Mouse (Mus musculus): ENCODE results near the gene Olfr324. TPM values are rescaled to one million over a fixed set of nuclear protein-coding genes. Genes with fewer than 3 reads are reported as not detected.

Olfr324 gene
- polyA plus RNA-seq, 1 experiment from 2014 or later = not detected

- Histone ChIP-seq H3K36me3 (replicated peaks) (no peaks in the 10 kb centered on the region), H3K9me3 (no peaks in the 10 kb centered on the region), H3K27ac (no peak overlapping the region), H3K4me2 (no peak overlapping the region), H3K9ac (no peak overlapping the region), H3K27me3 (no peaks in the 10 kb centered on the region), H3K4me1 (no peaks in the 10 kb centered on the region), H3K4me3 (replicated peaks) (no peak overlapping the region)
- no peak for ATAC-seq (ENCODE audit: low FRiP score)
- 93% methylated on average over 3 of the region's 3 CpGs for WGBS
Observed at GRCm38 (mm10) chr11:58605228-58605627, 10.3 kb downstream of the Olfr324 start.

DNA sequence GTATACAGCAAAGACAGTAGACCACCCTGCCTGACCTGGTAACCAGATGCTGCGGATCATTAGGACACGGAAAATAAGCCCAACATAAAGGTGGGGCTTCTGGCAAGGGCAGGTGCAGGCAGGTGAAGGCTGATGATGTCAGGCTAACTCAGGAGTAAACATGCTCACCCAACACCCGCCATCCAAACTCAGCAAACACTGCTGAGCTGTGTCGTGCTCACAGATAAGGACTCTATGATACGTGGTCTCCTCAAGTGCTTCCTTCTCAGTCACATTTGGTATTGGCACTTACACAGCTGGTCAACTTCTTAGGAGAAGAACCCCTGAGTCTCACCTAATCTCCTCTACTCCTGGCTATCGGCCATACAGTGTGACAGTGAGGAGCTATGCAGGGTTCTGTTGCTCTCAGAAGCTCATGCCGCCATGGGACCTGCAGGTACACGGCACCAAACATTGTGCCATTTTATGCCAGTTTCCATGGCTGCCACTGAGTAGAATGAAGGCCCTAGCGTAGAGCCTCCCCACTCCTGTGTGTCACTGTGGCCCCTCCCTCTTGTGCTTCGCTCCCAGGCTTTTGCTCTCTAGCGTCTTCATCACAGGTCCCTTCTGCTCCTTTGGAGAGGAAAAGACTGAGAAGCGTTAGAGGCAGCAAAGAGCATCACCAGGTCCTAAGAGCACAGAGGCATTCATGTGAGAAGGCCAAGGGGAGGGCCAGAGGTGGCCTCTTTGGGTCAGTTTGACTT is 11.4 kb downstream of the Olfr324 start:
- Histone ChIP-seq H3K36me3 (replicated peaks) (no peaks in the 10 kb centered on the region), H3K4me3 (replicated peaks) (no peak overlapping the region), H3K4me1 (no peaks in the 10 kb centered on the region), H3K4me2 (no peak overlapping the region), H3K27ac (no peak overlapping the region), H3K27me3 (no peaks in the 10 kb centered on the region), H3K9me3 (no peaks in the 10 kb centered on the region), H3K9ac (no peak overlapping the region)
- no peak for ATAC-seq (ENCODE audit: low FRiP score)
- WGBS = 95% methylated on average over 12 of the region's 12 CpGs

DNA sequence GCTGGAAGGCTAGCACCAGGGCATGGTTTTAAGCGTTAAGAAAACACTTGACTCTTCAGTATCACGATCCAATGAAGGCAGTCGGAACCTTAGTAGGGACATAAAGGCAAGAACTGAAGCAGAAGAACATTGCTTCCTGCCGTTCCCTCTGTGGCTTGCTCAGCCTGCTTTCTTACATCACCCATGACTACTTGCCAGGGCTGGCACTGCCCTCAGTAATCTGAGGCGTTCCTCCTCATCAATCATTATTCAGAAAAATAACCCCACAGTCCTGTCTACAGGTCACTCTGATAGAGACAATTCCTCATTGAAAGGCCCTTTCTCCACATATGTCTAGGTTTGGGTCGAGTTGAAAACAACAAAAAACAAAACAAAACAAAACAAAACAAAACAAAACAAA is 12.1 kb downstream of the Olfr324 start:
- Histone ChIP-seq H3K27ac (no peak overlapping the region), H3K4me2 (no peak overlapping the region), H3K4me1 (no peaks in the 10 kb centered on the region), H3K36me3 (replicated peaks) (no peaks in the 10 kb centered on the region), H3K9ac (no peak overlapping the region), H3K9me3 (no peaks in the 10 kb centered on the region), H3K4me3 (replicated peaks) (no peak overlapping the region), H3K27me3 (no peaks in the 10 kb centered on the region)
- no peak for ATAC-seq (ENCODE audit: low FRiP score)
- WGBS = 86% methylated on average over 6 of the region's 6 CpGs

- Histone ChIP-seq H3K4me1 (no peaks in the 10 kb centered on the region), H3K9me3 (no peaks in the 10 kb centered on the region), H3K27me3 (0 out of 2 replicates have a peak, but pooled peaks cover 5% of the 10 kb centered on the region), H3K9ac (no peak overlapping the region), H3K27ac (no peak overlapping the region), H3K36me3 (replicated peaks) (no peaks in the 10 kb centered on the region), H3K4me2 (no peak overlapping the region), H3K4me3 (replicated peaks) (no peak overlapping the region)
- 85% methylated on average over 3 of the region's 3 CpGs for WGBS
- no peak for ATAC-seq (ENCODE audit: low FRiP score)
Observed at GRCm38 (mm10) chr11:58613359-58613758, 18.4 kb downstream of the Olfr324 start.

- 0 out of 2 replicates have a peak, but pooled peaks cover 5% of the 10 kb centered on the region for H3K27me3 ChIP-seq
- H3K27ac ChIP-seq = no peak overlapping the region
- H3K4me1 ChIP-seq = no peaks in the 10 kb centered on the region
- no peaks in the 10 kb centered on the region for H3K36me3 ChIP-seq (replicated peaks)
- H3K9ac ChIP-seq = no peak overlapping the region
- ATAC-seq (ENCODE audit: low FRiP score) = no peak
- H3K4me3 ChIP-seq (replicated peaks) = no peak overlapping the region
- no peak overlapping the region for H3K4me2 ChIP-seq
- H3K9me3 ChIP-seq = no peaks in the 10 kb centered on the region
Observed at GRCm38 (mm10) chr11:58614526-58614925, 19.6 kb downstream of the Olfr324 start.

GRCm38 (mm10) chr11:58615975-58616374 is 21.1 kb downstream of the Olfr324 start, which contains the start of gene 2210407C18Rik:
2210407C18Rik (minus strand) TSS chr11:58616075.
- H3K4me1 ChIP-seq = no peaks in the 10 kb centered on the region
- no peak within 1 kb of the TSS for H3K4me2 ChIP-seq
- ATAC-seq (ENCODE audit: low FRiP score) = no peak
- no peaks in the 10 kb centered on the region for H3K36me3 ChIP-seq (replicated peaks)
- H3K9me3 ChIP-seq = no peaks in the 10 kb centered on the region
- 91% methylated on average over 4 of the region's 4 CpGs for WGBS
- no peak within 1 kb of the TSS for H3K27ac ChIP-seq
- no peak within 1 kb of the TSS for H3K9ac ChIP-seq
- 0 out of 2 replicates have a peak, but pooled peaks cover 5% of the 10 kb centered on the region for H3K27me3 ChIP-seq
- H3K4me3 ChIP-seq (replicated peaks) = no peak within 1 kb of the TSS

GRCm38 (mm10) chr11:58618369-58618768 is 23.5 kb downstream of the Olfr324 start:
- Histone ChIP-seq H3K4me3 (replicated peaks) (no peak overlapping the region), H3K36me3 (replicated peaks) (no peaks in the 10 kb centered on the region), H3K9me3 (no peaks in the 10 kb centered on the region), H3K27ac (no peak overlapping the region), H3K4me1 (no peaks in the 10 kb centered on the region), H3K27me3 (0 out of 2 replicates have a peak, but pooled peaks cover 5% of the 10 kb centered on the region), H3K9ac (no peak overlapping the region), H3K4me2 (no peak overlapping the region)
- WGBS = 71% methylated on average over 3 of the region's 3 CpGs
- no peak for ATAC-seq (ENCODE audit: low FRiP score)

DNA sequence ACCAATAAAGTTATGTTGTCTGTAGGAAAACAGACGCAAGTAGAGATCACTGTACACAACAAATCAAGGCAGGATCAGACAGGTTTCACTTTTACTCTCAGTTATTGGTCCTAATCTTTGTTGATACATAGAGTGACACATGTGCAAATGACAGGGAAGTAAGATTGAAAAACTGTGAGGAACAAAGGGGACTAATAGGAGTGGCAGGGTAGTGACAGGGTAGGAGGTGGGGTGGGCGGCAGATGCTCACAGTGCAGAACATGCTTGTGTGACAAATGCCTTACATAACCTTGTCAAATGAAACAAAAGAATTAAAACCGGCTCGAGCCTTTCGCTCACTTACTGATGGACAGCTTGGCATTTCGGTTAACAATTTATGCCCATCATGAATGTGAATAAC is 23.9 kb downstream of the Olfr324 start:
- no peaks in the 10 kb centered on the region for H3K9me3 ChIP-seq
- H3K27ac ChIP-seq = no peak overlapping the region
- no peak overlapping the region for H3K4me3 ChIP-seq (replicated peaks)
- H3K4me2 ChIP-seq = no peak overlapping the region
- H3K4me1 ChIP-seq = no peaks in the 10 kb centered on the region
- H3K27me3 ChIP-seq = 0 out of 2 replicates have a peak, but pooled peaks cover 5% of the 10 kb centered on the region
- WGBS = 62% methylated on average over 6 of the region's 6 CpGs
- H3K9ac ChIP-seq = no peak overlapping the region
- no peaks in the 10 kb centered on the region for H3K36me3 ChIP-seq (replicated peaks)
- no peak for ATAC-seq (ENCODE audit: low FRiP score)

DNA sequence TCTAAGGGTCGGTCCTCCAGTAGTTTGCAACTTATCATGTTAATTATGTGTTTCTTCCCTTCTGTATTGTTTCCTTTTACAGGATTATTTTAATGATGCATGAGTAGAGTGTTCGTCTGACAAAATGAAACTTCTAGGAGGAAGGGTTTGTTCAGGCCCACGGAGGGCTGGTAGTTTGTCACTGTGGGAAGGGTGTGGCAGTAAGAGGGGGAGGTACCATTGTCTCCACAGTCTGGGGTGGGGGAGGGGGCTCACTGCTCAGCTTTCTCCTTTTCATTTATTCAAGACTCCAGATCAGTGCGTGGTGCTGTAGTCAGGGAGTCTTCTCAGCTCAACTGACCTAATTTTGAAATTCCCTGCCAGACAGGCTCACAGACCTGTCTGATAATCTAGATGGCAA is 31.2 kb downstream of the Olfr324 start:
- Histone ChIP-seq H3K27ac (no peak overlapping the region), H3K27me3 (no peaks in the 10 kb centered on the region), H3K36me3 (replicated peaks) (no peaks in the 10 kb centered on the region), H3K4me1 (no peaks in the 10 kb centered on the region), H3K4me3 (replicated peaks) (no peak overlapping the region), H3K9ac (no peak overlapping the region), H3K4me2 (no peak overlapping the region), H3K9me3 (no peaks in the 10 kb centered on the region)
- 47% methylated on average over 4 of the region's 4 CpGs for WGBS
- no peak for ATAC-seq (ENCODE audit: low FRiP score)

DNA sequence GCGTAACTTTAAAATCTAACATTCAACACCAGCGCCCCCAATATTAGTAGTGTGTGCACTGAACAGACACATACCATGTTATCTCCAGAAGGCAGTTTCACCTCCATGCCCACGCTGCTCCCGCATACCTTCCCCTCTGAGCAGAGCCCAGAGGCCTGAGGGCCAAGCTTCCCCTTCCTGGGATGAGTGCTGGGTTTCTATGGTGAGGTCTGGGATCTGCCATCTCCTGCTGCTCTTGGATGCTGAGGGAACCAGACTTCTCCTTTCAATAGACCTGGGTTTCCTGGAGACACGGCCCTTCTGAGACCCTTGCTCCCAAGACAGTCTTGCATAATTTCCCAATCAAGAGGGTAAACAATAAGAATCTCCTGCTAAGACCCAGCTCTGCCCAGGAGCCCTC is 35.5 kb downstream of the Olfr324 start, which contains the start of gene Olfr323:
Gene Olfr323, minus strand, starts transcription at position 101 of the 400 bp plus-strand sequence.
- Histone ChIP-seq H3K4me2 (no peak within 1 kb of the TSS), H3K27ac (no peak within 1 kb of the TSS), H3K4me1 (no peaks in the 10 kb centered on the region), H3K36me3 (replicated peaks) (no peaks in the 10 kb centered on the region), H3K4me3 (replicated peaks) (no peak within 1 kb of the TSS), H3K9me3 (no peaks in the 10 kb centered on the region), H3K27me3 (no peaks in the 10 kb centered on the region), H3K9ac (no peak within 1 kb of the TSS)
- ATAC-seq (ENCODE audit: low FRiP score) = no peak
- WGBS = 85% methylated on average over 5 of the region's 5 CpGs

DNA sequence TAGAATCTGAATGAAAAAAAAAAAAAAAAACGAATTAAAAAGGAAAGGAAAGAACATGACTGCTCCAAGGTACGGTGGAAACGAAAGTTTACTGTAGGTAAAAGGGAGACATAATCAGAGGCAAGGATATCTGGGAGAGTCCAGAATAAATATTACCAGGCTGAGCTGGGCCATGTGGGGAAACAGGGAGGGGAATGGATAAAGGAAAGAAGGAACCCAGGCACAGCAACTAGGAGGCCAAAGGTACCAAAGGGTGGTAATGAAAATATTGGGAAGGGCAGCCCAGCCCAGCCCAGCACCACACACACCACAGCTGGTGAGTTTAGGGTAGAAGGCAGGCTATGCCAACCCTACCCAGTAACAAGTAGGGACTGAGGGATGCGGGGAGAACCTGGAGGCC is 40.0 kb downstream of the Olfr324 start:
- Histone ChIP-seq H3K9me3 (no peaks in the 10 kb centered on the region), H3K27me3 (peaks cover 15% of the 10 kb centered on the region; the same call in 1 of the 2 replicates), H3K4me2 (no peak overlapping the region), H3K9ac (no peak overlapping the region), H3K4me3 (replicated peaks) (no peak overlapping the region), H3K36me3 (replicated peaks) (no peaks in the 10 kb centered on the region), H3K4me1 (no peaks in the 10 kb centered on the region), H3K27ac (no peak overlapping the region)
- ATAC-seq (ENCODE audit: low FRiP score) = no peak
- WGBS = 64% methylated on average over 4 of the region's 4 CpGs

DNA sequence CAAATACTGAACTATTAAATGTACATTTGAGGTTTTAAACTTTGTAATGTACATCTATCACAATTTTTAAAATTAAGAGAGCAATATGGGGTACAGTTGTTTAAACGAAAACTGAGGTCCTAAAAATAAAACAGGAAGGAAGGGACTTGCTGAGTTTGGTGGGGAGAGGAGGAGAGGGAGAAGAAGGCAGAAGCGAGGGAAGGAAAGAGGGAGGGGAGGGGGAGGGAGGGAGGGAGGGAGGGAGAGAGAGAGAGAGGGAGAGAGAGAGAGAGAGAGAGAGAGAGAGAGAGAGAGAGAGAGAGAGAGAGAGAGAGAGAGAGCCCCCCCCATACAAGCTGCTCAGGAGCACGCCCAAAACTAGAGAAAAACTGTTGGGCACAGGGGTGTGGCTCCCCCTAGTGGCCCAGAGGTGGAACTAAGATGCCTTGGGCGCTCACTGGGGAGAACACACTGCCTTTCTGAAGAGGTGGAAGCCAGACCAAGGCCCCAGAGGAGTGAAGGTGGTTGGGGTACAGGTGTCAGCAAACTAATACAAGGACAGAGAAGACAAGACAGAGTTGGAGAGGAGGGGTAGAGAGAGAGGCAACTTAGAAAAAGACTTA is 41.6 kb downstream of the Olfr324 start:
- WGBS = 27% methylated on average over 4 of the region's 4 CpGs
- peaks cover 10% of the 10 kb centered on the region for H3K4me1 ChIP-seq
- no peak overlapping the region for H3K27ac ChIP-seq
- H3K36me3 ChIP-seq (replicated peaks) = no peaks in the 10 kb centered on the region
- no peak overlapping the region for H3K9ac ChIP-seq
- no peak for ATAC-seq (ENCODE audit: low FRiP score)
- peaks cover 27% of the 10 kb centered on the region for H3K27me3 ChIP-seq
- no peak overlapping the region for H3K4me2 ChIP-seq
- H3K4me3 ChIP-seq (replicated peaks) = no peak overlapping the region
- no peaks in the 10 kb centered on the region for H3K9me3 ChIP-seq

Measured in forebrain, embryonic 12.5 days (tissue).